Mouse (Mus musculus) kidney, adult 2 months (tissue): ENCODE measurements around the gene Cops2. TPM values are rescaled to one million over a fixed set of nuclear protein-coding genes. Genes with fewer than 3 reads are reported as not detected.

Source experiments
- DNase-seq: peaks from one replicate; pipeline ENCODE4 v3.0.0; 2021
- H3K27ac ChIP-seq: fragments of 200-500 bp; 2 replicates; pipeline ENCODE4 v1.5.1; 2012; ENCODE audit warnings: low read depth, low read length, control low read depth, inconsistent platforms; ENCODE audit not compliant: insufficient read depth
- H3K27me3 ChIP-seq: fragments of 200-500 bp; replicated peaks from 2 replicates; pipeline ENCODE4 v1.6.1; 2012; ENCODE audit warnings: mild to moderate bottlenecking, moderate library complexity, low read length, inconsistent platforms; ENCODE audit not compliant: control insufficient read depth, insufficient read depth
- H3K36me3 ChIP-seq: fragments of 200-500 bp; 2 replicates; pipeline ENCODE4 v1.6.1; 2012; ENCODE audit warnings: mild to moderate bottlenecking, moderate library complexity, low read length, inconsistent platforms; ENCODE audit not compliant: control insufficient read depth, insufficient read depth
- H3K4me1 ChIP-seq: fragments of 200-500 bp; 2 replicates; pipeline ENCODE4 v1.6.1; 2011; ENCODE audit warnings: low read length; ENCODE audit not compliant: control insufficient read depth, insufficient read depth
- H3K4me3 ChIP-seq: fragments of 200-500 bp; 2 replicates; pipeline ENCODE4 v1.5.1; 2011; ENCODE audit warnings: mild to moderate bottlenecking, low read depth, low read length, control low read depth; ENCODE audit not compliant: insufficient read depth
- CTCF ChIP-seq: fragments of 200-500 bp; conservative IDR thresholded peaks from 2 replicates; pipeline ENCODE4 v1.5.1; 2011; ENCODE audit warnings: low read depth, mild to moderate bottlenecking, control low read depth, low read length, moderate library complexity, mixed read lengths; ENCODE audit not compliant: insufficient read depth, insufficient read length
- POLR2A ChIP-seq: fragments of 200-500 bp; IDR thresholded peaks from one replicate; pipeline ENCODE4 v1.6.1; 2011; ENCODE audit warnings: low read depth, low read length, control low read depth
- WGBS: fragments of 180-500 bp; shearing (Covaris S2); methylation state at CpG from one replicate; pipeline ENCODE4 v1.1.7; 2018; 5-methylcytosine and 5-hydroxymethylcytosine counted together
- polyA plus RNA-seq: library from polyadenylated mRNA; depleted of rRNA; stranded (reverse); fragments of >200 nt; gene quantifications from 2 replicates; pipeline ENCODE4 v1.2.3, GENCODE M21; 2012; rRNA removed

Cops2 gene
- polyA plus RNA-seq, 1 experiment = 17.7 TPM

GRCm38 (mm10) chr2:125781978-125782718 is 76.8 kb downstream of the Cops2 start:
- H3K36me3 ChIP-seq = no peaks in the 10 kb centered on the region; the same call in 1 of the 2 replicates
- TF ChIP-seq POLR2A = no peak
- no peak for TF ChIP-seq CTCF
- H3K27me3 ChIP-seq = no peaks in the 10 kb centered on the region
- under 1% methylated on average over 44 of the region's 44 CpGs for WGBS
- H3K4me1 ChIP-seq = peaks cover 22% of the 10 kb centered on the region
- peak overlapping the region; percentile 82 for H3K27ac ChIP-seq
- peak; percentile 39 for DNase-seq
- peak overlapping the region; percentile 91 for H3K4me3 ChIP-seq

- DNase-seq = no peak
- Histone ChIP-seq H3K36me3 (no peaks in the 10 kb centered on the region; the same call in 1 of the 2 replicates), H3K27me3 (no peaks in the 10 kb centered on the region), H3K4me1 (peaks cover 22% of the 10 kb centered on the region), H3K4me3 (no peak overlapping the region; the same call in 1 of the 2 replicates), H3K27ac (no peak overlapping the region)
- TF ChIP-seq CTCF (no peak), POLR2A (no peak)
- 16% methylated on average over 2 of the region's 2 CpGs for WGBS
Measured at GRCm38 (mm10) chr2:125781006-125781405, 77.9 kb downstream of the Cops2 start.

Other genes with a start within 250 kb of the Cops2 start
- gene Cep152, start 234.0 kb downstream of the Cops2 start, polyA plus RNA-seq = 0.77 and 0.81 TPM in 2 replicates
- 12.9 and 19.9 TPM in 2 replicates for gene Eid1, start 186.0 kb downstream of the Cops2 start, polyA plus RNA-seq
- gene Shc4, start 135.0 kb downstream of the Cops2 start, polyA plus RNA-seq = 0.20 and 0.22 TPM in 2 replicates
- 12.6 and 14.6 TPM in 2 replicates for gene Secisbp2l, start 76.3 kb downstream of the Cops2 start, polyA plus RNA-seq
- 41.9 and 54.7 TPM in 2 replicates for gene Galk2, start within 50 bp of the Cops2 start, polyA plus RNA-seq
- gene Fgf7, start 175.5 kb upstream of the Cops2 start, polyA plus RNA-seq = 0.37 and 0.47 TPM in 2 replicates